Mouse (Mus musculus) lung, adult 2 months (tissue): ENCODE measurements around the gene Kmt2b.

Source experiments
- CTCF ChIP-seq: fragments of 200-500 bp; IDR thresholded peaks from 2 replicates; pipeline ENCODE4 v1.5.1; 2011; ENCODE audit warnings: mild to moderate bottlenecking, low read length, control low read depth; ENCODE audit not compliant: insufficient read depth
- POLR2A ChIP-seq: fragments of 200-500 bp; IDR thresholded peaks from 2 replicates; pipeline ENCODE4 v1.6.1; 2011; ENCODE audit warnings: low read depth, mild to moderate bottlenecking, control low read depth, low read length, borderline replicate concordance; ENCODE audit errors: extremely low read depth

DNA sequence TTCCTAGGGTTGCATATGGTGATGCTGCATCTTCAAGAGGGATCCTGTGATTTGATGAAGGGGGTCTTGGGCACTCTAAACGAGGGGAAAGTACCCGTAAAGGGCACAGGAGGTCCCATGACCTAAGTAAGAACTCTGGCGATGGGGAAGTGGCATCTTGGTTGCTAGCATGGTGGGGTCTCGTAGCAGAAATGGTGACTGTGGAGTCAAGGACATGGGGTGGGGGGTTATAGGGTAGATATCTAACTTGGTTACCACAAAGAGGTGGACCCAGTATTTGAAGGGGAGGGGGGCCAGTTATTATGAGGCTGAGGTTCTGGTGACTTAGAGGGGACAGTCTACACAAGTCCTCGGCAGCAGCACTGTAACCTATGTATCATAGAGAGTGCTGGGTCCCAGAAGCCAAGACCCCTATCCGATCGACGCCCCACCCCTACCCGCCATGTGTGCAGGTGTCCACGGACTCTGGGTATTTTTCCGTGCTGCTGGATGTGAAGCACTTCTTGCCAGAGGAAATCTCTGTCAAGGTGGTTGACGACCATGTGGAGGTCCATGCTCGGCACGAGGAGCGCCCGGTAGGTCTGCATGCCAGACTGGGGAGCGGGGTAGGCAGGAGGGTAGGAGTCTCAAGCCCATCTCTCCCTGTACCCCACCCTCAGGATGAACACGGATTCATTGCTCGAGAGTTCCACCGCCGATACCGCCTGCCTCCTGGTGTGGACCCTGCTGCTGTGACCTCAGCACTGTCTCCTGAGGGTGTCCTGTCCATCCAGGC is 34.5 kb downstream of the Kmt2b start:
- no peak for TF ChIP-seq POLR2A
- no peak for TF ChIP-seq CTCF
